In the genomic region with DNA sequence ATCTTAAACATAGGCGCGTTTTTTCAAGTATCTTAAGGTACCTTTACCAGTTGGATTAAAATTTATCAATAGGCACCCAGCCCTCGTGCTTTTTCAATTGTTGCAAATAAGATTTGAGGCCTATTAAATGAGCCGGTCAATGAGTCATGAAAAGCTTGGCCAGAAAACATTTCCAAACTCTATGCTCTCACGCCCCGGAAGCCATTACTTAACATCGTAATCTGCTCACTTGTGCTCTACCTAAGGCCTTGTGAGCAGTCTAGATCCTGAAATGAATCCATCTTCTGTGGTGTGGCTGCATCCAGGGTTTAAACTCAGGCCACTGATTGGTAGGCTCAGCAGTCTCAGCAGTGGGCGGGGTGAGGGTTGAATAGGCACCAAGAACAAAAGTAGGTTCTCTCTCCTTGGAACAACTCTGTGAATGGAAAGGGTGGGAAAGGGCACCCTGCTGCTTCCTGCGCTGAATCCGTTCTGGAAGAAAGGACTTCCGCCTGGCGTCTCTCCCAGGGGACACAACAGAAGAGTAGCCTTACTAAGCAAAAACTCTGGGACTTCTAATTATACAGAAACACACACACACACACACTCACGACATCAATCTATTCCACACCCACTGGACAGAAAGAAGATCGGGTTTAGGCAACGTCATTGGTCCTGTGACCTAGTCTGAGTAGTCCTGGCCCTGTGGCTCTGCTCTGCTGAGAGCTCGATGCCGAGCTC, we compare ENCODE assay signal across 9 mouse cellular contexts. TPM values are rescaled to one million over a fixed set of nuclear protein-coding genes. Genes with fewer than 3 reads are reported as not detected.
DNase-seq lines count a peak whose midpoint lies in the region; ATAC-seq and TF ChIP-seq lines count a peak whose summit lies in the region.
"Had no signal": no experiment of that assay in that cellular context is flagged by ENCODE, and none has a peak within 500 bp of the region (broad histone marks: within the 10 kb centered on the region; RNA-seq: fewer than 3 reads in every experiment).

No protein-coding gene starts in this region.

- no peak for TF ChIP-seq CTCF in lung, postnatal 0 days (IDR thresholded peaks at IDR 0.05)
- TF ChIP-seq CTCF in thymus, adult 2 months (IDR thresholded peaks at IDR 0.05; ENCODE audit: borderline replicate concordance, control insufficient read depth, extremely low read depth, insufficient read depth, low read length, poor library complexity), result no peak

- no peaks in the 10 kb centered on the region for H3K4me1 ChIP-seq in liver, embryonic 12.5 days
- no peaks in the 10 kb centered on the region for H3K4me1 ChIP-seq in lung, postnatal 0 days (ENCODE audit: insufficient read depth, low read depth, low read length)
- no peaks in the 10 kb centered on the region for H3K4me1 ChIP-seq in thymus, adult 2 months (replicated peaks; ENCODE audit: control insufficient read depth, insufficient read depth, low read length)
- H3K4me1 ChIP-seq: heart, embryonic 15.5 days had no signal

- no peaks in the 10 kb centered on the region for H3K9me3 ChIP-seq in liver, embryonic 12.5 days (replicated peaks)
- H3K9me3 ChIP-seq in lung, postnatal 0 days (ENCODE audit: low read length), result no peaks in the 10 kb centered on the region
- H3K9me3 ChIP-seq: heart, embryonic 15.5 days had no signal

- no peak for ATAC-seq in liver, embryonic 12.5 days
- ATAC-seq in lung, postnatal 0 days, result peak; percentile 40
- ATAC-seq in activated CD4-positive, CD25-positive, alpha-beta regulatory T cell, adult 4 months, result no peak

- TF ChIP-seq POLR2A in thymus, adult 2 months (IDR thresholded peaks at IDR 0.05; ENCODE audit: control insufficient read depth, extremely low read depth, insufficient read depth, low read length, poor library complexity), result no peak

- no peak for TF ChIP-seq EP300 in lung, postnatal 0 days (IDR thresholded peaks at IDR 0.05)

- peak; percentile 3 for DNase-seq in liver
- DNase-seq in adrenal gland, postnatal 36 days, result peak; percentile 38 to 72
- peak; percentile 11 to 53 for DNase-seq in frontal cortex, postnatal 36 days (ENCODE audit: low spot score in 2 of 2)
- DNase-seq in kidney, postnatal 36 days, result peak; percentile 65 to 73
- DNase-seq in lung, postnatal 0 days (ENCODE audit: low spot score), result peak; percentile 32
- no peak for DNase-seq in thymus, adult 2 months

- H3K9ac ChIP-seq in liver, embryonic 12.5 days, result no peak overlapping the region
- H3K9ac ChIP-seq in lung, postnatal 0 days (replicated peaks; ENCODE audit: low read depth), result no peak overlapping the region
- H3K9ac ChIP-seq: heart, embryonic 15.5 days had no signal

- H3K27me3 ChIP-seq in liver, embryonic 12.5 days (replicated peaks), result no peaks in the 10 kb centered on the region
- H3K27me3 ChIP-seq in lung, postnatal 0 days (replicated peaks; ENCODE audit: insufficient read depth, low read length), result no peaks in the 10 kb centered on the region
- no peaks in the 10 kb centered on the region for H3K27me3 ChIP-seq in thymus, adult 2 months (ENCODE audit: control insufficient read depth, insufficient read depth, low read length)
- H3K27me3 ChIP-seq: heart, embryonic 15.5 days had no signal

- no peak overlapping the region for H3K4me3 ChIP-seq in liver, embryonic 12.5 days
- H3K4me3 ChIP-seq in lung, postnatal 0 days (ENCODE audit: low read depth, low read length), result no peak overlapping the region
- no peak overlapping the region for H3K4me3 ChIP-seq in thymus, adult 2 months (ENCODE audit: control insufficient read depth, insufficient read depth, low read length)
- H3K4me3 ChIP-seq: heart, embryonic 15.5 days had no signal

- H3K4me2 ChIP-seq in liver, embryonic 12.5 days, result no peak overlapping the region
- H3K4me2 ChIP-seq in lung, postnatal 0 days (replicated peaks; ENCODE audit: low read depth, low read length), result no peak overlapping the region
- H3K4me2 ChIP-seq: heart, embryonic 15.5 days had no signal

- H3K27ac ChIP-seq in liver, embryonic 12.5 days, result no peak overlapping the region
- no peak overlapping the region for H3K27ac ChIP-seq in lung, postnatal 0 days (ENCODE audit: low read length)
- no peak overlapping the region for H3K27ac ChIP-seq in thymus, adult 2 months (ENCODE audit: control insufficient read depth, insufficient read depth, low read length)
- H3K27ac ChIP-seq: heart, embryonic 15.5 days had no signal

- H3K36me3 ChIP-seq in liver, embryonic 12.5 days, result no peaks in the 10 kb centered on the region
- no peaks in the 10 kb centered on the region for H3K36me3 ChIP-seq in lung, postnatal 0 days (ENCODE audit: insufficient read depth, low read length)
- H3K36me3 ChIP-seq in thymus, adult 2 months (ENCODE audit: control insufficient read depth, insufficient read depth, low read length), result no peaks in the 10 kb centered on the region
- H3K36me3 ChIP-seq: heart, embryonic 15.5 days had no signal

- WGBS in liver, embryonic 12.5 days (ENCODE audit: insufficient replicate concordance), result 74% methylated on average over 17 of the region's 17 CpGs
- WGBS in lung, postnatal 0 days, result 69% methylated on average over 17 of the region's 17 CpGs
- WGBS in thymus, adult 2 months, result 95% methylated on average over 17 of the region's 17 CpGs

RNA-seq across cellular contexts. Expression of a gene that starts 53.4 kb away (rescaled TPM):
- 0.64 and 0.67 TPM in 2 replicates for polyA plus RNA-seq in liver, embryonic 12.5 days (2016; fragmentation: Nextera tagmentation; extraction: Ambion mirVana)
- 10 to 100 TPM; 20.7 to 41.7 TPM for total RNA-seq in adrenal gland, postnatal 36 days (2021)
- 3.5 and 3.9 TPM in 2 replicates for polyA plus RNA-seq in lung, postnatal 0 days (2015; fragmentation: Nextera tagmentation; extraction: Ambion mirVana)
- 4.1 and 5.0 TPM in 2 replicates for polyA plus RNA-seq in thymus, adult 2 months (2012; rRNA removed)
- under 1 TPM; 0.11 to 0.30 TPM for polyA plus RNA-seq in activated CD4-positive, CD25-positive, alpha-beta regulatory T cell, adult 4 months (2017; shearing (Covaris generic))
